Mouse (Mus musculus): ENCODE data around the gene Slfn3. TPM values are rescaled to one million over a fixed set of nuclear protein-coding genes. Genes with fewer than 3 reads are reported as not detected.
"Not testable (repeated sequence)": the region's sequence is repeated elsewhere in the genome, so short reads cannot be mapped to it uniquely, and the experiment has no call there.

Slfn3 gene
- polyA plus RNA-seq, 1 experiment from 2014 or later: 0.71 TPM

DNA sequence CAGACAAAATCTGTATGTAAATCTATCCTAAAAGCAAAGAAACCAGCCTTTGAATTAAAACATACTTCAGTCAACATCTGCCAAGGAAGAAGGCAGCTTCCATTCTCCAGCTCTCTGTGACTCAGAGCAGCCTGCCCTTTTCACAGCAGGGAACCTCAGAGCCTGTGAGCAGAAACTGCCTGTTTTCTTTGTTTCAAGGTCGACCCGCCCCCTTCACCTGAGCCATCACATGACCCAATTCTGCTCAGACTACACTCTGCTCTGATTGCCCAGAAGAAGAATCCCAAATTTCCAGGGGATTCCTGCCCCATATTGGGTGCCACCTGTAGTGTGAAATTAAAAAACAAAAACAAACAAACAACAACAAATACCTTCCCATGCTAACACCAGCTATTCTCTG, 48.7 kb downstream of the Slfn3 start:
- no peaks in the 10 kb centered on the region for H3K4me1 ChIP-seq (replicated peaks; ENCODE audit: control insufficient read depth, insufficient read depth, low read length)
- H3K27ac ChIP-seq (ENCODE audit: low read depth, low read length): no peak overlapping the region
- H3K4me3 ChIP-seq (ENCODE audit: low read depth, low read length): no peak overlapping the region
- WGBS: 20% methylated on average over 2 of the region's 2 CpGs
- no peak for DNase-seq (ENCODE audit: low spot score)
- no peak overlapping the region for H3K9ac ChIP-seq (ENCODE audit: low read depth, low read length)
- H3K36me3 ChIP-seq (ENCODE audit: control insufficient read depth, insufficient read depth, low read length): no peaks in the 10 kb centered on the region
- no peaks in the 10 kb centered on the region for H3K27me3 ChIP-seq (replicated peaks; ENCODE audit: control insufficient read depth, insufficient read depth, low read length)
- no peak overlapping the region for H3K4me2 ChIP-seq
- no peak for ATAC-seq (replicated peaks; ENCODE audit: low FRiP score)
- no peaks in the 10 kb centered on the region for H3K9me3 ChIP-seq (ENCODE audit: control insufficient read depth, low read length)

DNA sequence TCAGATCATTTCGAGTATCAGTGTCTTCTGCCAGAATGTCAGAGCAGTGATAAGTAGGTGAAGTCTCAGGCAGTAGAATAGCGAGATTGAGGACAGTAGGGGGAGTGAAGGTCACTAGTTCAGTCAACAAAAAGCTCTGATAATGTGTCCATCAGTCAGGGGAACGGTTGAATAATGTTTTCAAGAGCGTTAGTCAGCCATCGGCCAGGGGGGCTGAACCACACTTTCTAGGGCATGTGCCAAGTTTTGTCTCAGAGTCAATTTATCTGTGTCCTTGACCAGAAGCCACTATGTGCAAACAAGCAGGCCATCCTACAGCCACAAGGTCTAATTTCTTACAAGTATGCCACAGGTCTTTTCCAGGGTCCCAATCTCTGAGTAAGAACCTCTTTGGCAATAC, 66.1 kb downstream of the Slfn3 start:
- WGBS: 50% methylated on average over 5 of the region's 5 CpGs
- not testable (repeated sequence) for ATAC-seq (replicated peaks; ENCODE audit: low FRiP score); H3K9ac ChIP-seq (ENCODE audit: low read depth, low read length); H3K27me3 ChIP-seq (replicated peaks; ENCODE audit: control insufficient read depth, insufficient read depth, low read length); H3K9me3 ChIP-seq (ENCODE audit: control insufficient read depth, low read length); DNase-seq (ENCODE audit: low spot score); H3K36me3 ChIP-seq (ENCODE audit: control insufficient read depth, insufficient read depth, low read length); H3K27ac ChIP-seq (ENCODE audit: low read depth, low read length); H3K4me2 ChIP-seq; H3K4me1 ChIP-seq (replicated peaks; ENCODE audit: control insufficient read depth, insufficient read depth, low read length); H3K4me3 ChIP-seq (ENCODE audit: low read depth, low read length)

GRCm38 (mm10) chr11:83262673-83263072, 71.5 kb downstream of the Slfn3 start:
- no peak overlapping the region for H3K9ac ChIP-seq (ENCODE audit: low read depth, low read length)
- H3K9me3 ChIP-seq (ENCODE audit: control insufficient read depth, low read length): no peaks in the 10 kb centered on the region
- H3K27me3 ChIP-seq (replicated peaks; ENCODE audit: control insufficient read depth, insufficient read depth, low read length): no peaks in the 10 kb centered on the region
- 83% methylated on average over 1 of the region's 1 CpGs for WGBS
- peaks cover 9% of the 10 kb centered on the region for H3K4me1 ChIP-seq (replicated peaks; ENCODE audit: control insufficient read depth, insufficient read depth, low read length)
- DNase-seq (ENCODE audit: low spot score) (no peak), ATAC-seq (replicated peaks; ENCODE audit: low FRiP score) (peak; percentile 90)
- no peak overlapping the region for H3K4me3 ChIP-seq (ENCODE audit: low read depth, low read length)
- no peaks in the 10 kb centered on the region for H3K36me3 ChIP-seq (ENCODE audit: control insufficient read depth, insufficient read depth, low read length)
- H3K27ac ChIP-seq (ENCODE audit: low read depth, low read length): peak overlapping the region; percentile 57
- H3K4me2 ChIP-seq: peak overlapping the region; percentile 26

- peak overlapping the region; percentile 57 for H3K27ac ChIP-seq (ENCODE audit: low read depth, low read length)
- WGBS: 52% methylated on average over 3 of the region's 3 CpGs
- H3K4me3 ChIP-seq (ENCODE audit: low read depth, low read length): no peak overlapping the region
- no peak overlapping the region for H3K9ac ChIP-seq (ENCODE audit: low read depth, low read length)
- H3K4me2 ChIP-seq: peak overlapping the region; percentile 26
- no peaks in the 10 kb centered on the region for H3K36me3 ChIP-seq (ENCODE audit: control insufficient read depth, insufficient read depth, low read length)
- DNase-seq (ENCODE audit: low spot score) (no peak), ATAC-seq (replicated peaks; ENCODE audit: low FRiP score) (peak; percentile 78)
- no peaks in the 10 kb centered on the region for H3K9me3 ChIP-seq (ENCODE audit: control insufficient read depth, low read length)
- H3K4me1 ChIP-seq (replicated peaks; ENCODE audit: control insufficient read depth, insufficient read depth, low read length): peaks cover 9% of the 10 kb centered on the region
- H3K27me3 ChIP-seq (replicated peaks; ENCODE audit: control insufficient read depth, insufficient read depth, low read length): no peaks in the 10 kb centered on the region
These were observed 72.0 kb downstream of the Slfn3 start for GRCm38 (mm10) chr11:83263146-83263545.

Other genes with a start within 250 kb of the Slfn3 start
- 0.49 and 0.86 TPM in 2 replicates for gene Slfn5, start 240.0 kb upstream of the Slfn3 start, polyA plus RNA-seq (2014; fragmentation: Nextera tagmentation; extraction: Ambion mirVana)
- gene Slfn9, start 199.5 kb upstream of the Slfn3 start, polyA plus RNA-seq (2014; fragmentation: Nextera tagmentation; extraction: Ambion mirVana): 8.1 and 9.0 TPM in 2 replicates
- 0.18 and 0.27 TPM in 2 replicates for gene Slfn8, start 170.5 kb upstream of the Slfn3 start, polyA plus RNA-seq (2014; fragmentation: Nextera tagmentation; extraction: Ambion mirVana)
- 4.3 and 4.5 TPM in 2 replicates for gene Slfn2, start 126.2 kb upstream of the Slfn3 start, polyA plus RNA-seq (2014; fragmentation: Nextera tagmentation; extraction: Ambion mirVana)
- gene Slfn1, start 74.5 kb upstream of the Slfn3 start, polyA plus RNA-seq (2014; fragmentation: Nextera tagmentation; extraction: Ambion mirVana): 0.13 TPM in 1 of 2 replicates, not detected in the other
- gene Slfn4, start 16.1 kb upstream of the Slfn3 start, polyA plus RNA-seq (2014; fragmentation: Nextera tagmentation; extraction: Ambion mirVana): not detected in 2 replicates
- 2.1 and 2.4 TPM in 2 replicates for gene Slfn14, start 95.4 kb downstream of the Slfn3 start, polyA plus RNA-seq (2014; fragmentation: Nextera tagmentation; extraction: Ambion mirVana)
- gene Ap2b1, start 107.7 kb downstream of the Slfn3 start, polyA plus RNA-seq (2014; fragmentation: Nextera tagmentation; extraction: Ambion mirVana): 52.2 and 56.3 TPM in 2 replicates
- 12.4 and 13.7 TPM in 2 replicates for gene Pex12, start 111.3 kb downstream of the Slfn3 start, polyA plus RNA-seq (2014; fragmentation: Nextera tagmentation; extraction: Ambion mirVana)
- 0.40 and 1.5 TPM in 2 replicates for gene Rasl10b, start 217.8 kb downstream of the Slfn3 start, polyA plus RNA-seq (2014; fragmentation: Nextera tagmentation; extraction: Ambion mirVana)
- gene Gas2l2, start 238.1 kb downstream of the Slfn3 start, polyA plus RNA-seq (2014; fragmentation: Nextera tagmentation; extraction: Ambion mirVana): not detected in 2 replicates
- 0.49 and 0.82 TPM in 2 replicates for gene 1700020L24Rik, start 246.3 kb downstream of the Slfn3 start, polyA plus RNA-seq (2014; fragmentation: Nextera tagmentation; extraction: Ambion mirVana)

All from liver, embryonic 11.5 days (tissue).